Mouse (Mus musculus) CH12.LX (cell line): Measurements from ENCODE around the gene Nfia. TPM values are rescaled to one million over a fixed set of nuclear protein-coding genes. Genes with fewer than 3 reads are reported as not detected.

ENCODE experiments used
- DNase-seq: peaks from one replicate; pipeline ENCODE4 v3.0.0-alpha.2; 2013; ENCODE audit errors: extremely low read depth
- H3K27ac ChIP-seq: 2 replicates; pipeline ENCODE4 v1.5.1; 2012; ENCODE audit warnings: low read depth, mild to moderate bottlenecking, control low read depth, moderate library complexity; ENCODE audit not compliant: insufficient read depth
- H3K27me3 ChIP-seq: replicated peaks from 2 replicates; pipeline ENCODE3; 2012; ENCODE audit warnings: inconsistent platforms
- H3K36me3 ChIP-seq, 2 experiments: replicated peaks in 1 of 2; 2 replicates each; pipeline versions ENCODE3 to v1.6.1; 2012; ENCODE audit warnings: inconsistent platforms in 1 of 2, low read length in 1 of 2, mild to moderate bottlenecking in 1 of 2, mixed read lengths in 1 of 2, moderate library complexity in 1 of 2; ENCODE audit not compliant: control insufficient read depth in 1 of 2, insufficient read depth in 1 of 2
- H3K4me1 ChIP-seq, 2 experiments: 2 replicates each; pipeline ENCODE4 v1.6.1; 2012; ENCODE audit warnings: inconsistent platforms in 1 of 2, moderate library complexity in 1 of 2; ENCODE audit not compliant: insufficient read depth in 2 of 2, control insufficient read depth in 1 of 2
- H3K4me2 ChIP-seq: 2 replicates; pipeline ENCODE4 v1.6.1; 2012; ENCODE audit warnings: low read depth, mild to moderate bottlenecking, control low read depth; ENCODE audit not compliant: poor library complexity, insufficient read depth, severe bottlenecking
- H3K4me3 ChIP-seq, 3 experiments: fragments of 150-350 bp in 1 of 3; sonication (generic) in 1 of 3; replicated peaks in 1 of 3; 2 replicates each; pipeline versions ENCODE3 to v1.5.1; 2011 to 2012; ENCODE audit warnings: low read depth in 2 of 3, low read length in 2 of 3, mild to moderate bottlenecking in 2 of 3, moderate library complexity in 2 of 3, control low read depth in 1 of 3, improper control_type of control experiment in 1 of 3, inconsistent platforms in 1 of 3, mixed read lengths in 1 of 3; ENCODE audit not compliant: poor library complexity in 1 of 3
- H3K79me2 ChIP-seq: replicated peaks from 2 replicates; pipeline ENCODE4 v1.6.1; 2012; ENCODE audit warnings: mild to moderate bottlenecking, moderate library complexity; ENCODE audit not compliant: control insufficient read depth, poor library complexity, insufficient read depth, severe bottlenecking; ENCODE audit errors: extremely low read depth
- H3K9ac ChIP-seq: 2 replicates; pipeline ENCODE4 v1.6.1; 2012; ENCODE audit warnings: low read depth, mild to moderate bottlenecking, control low read depth, moderate library complexity; ENCODE audit not compliant: insufficient read depth
- H3K9me3 ChIP-seq: replicated peaks from 2 replicates; pipeline ENCODE3; 2012; ENCODE audit warnings: low read length, inconsistent platforms, mixed read lengths
- CHD1 ChIP-seq: IDR thresholded peaks from 2 replicates; pipeline ENCODE4 v1.6.1; 2012; ENCODE audit warnings: low read depth, low read length, improper control_type of control experiment, inconsistent platforms
- CHD2 ChIP-seq: IDR thresholded peaks from 2 replicates; pipeline ENCODE4 v1.6.1; 2011; ENCODE audit warnings: low read length, improper control_type of control experiment
- ELF1 ChIP-seq: IDR thresholded peaks from 2 replicates; pipeline ENCODE4 v1.6.1; 2014; ENCODE audit warnings: low read depth, mild to moderate bottlenecking, inconsistent platforms, low read length, improper control_type of control experiment
- EP300 ChIP-seq: IDR thresholded peaks from 2 replicates; pipeline ENCODE4 v1.6.1; 2011; ENCODE audit warnings: low read length, improper control_type of control experiment
- GABPA ChIP-seq: IDR thresholded peaks from 2 replicates; pipeline ENCODE4 v1.6.1; 2012; ENCODE audit warnings: low read depth, low read length, improper control_type of control experiment, inconsistent platforms; ENCODE audit not compliant: insufficient replicate concordance
- HCFC1 ChIP-seq: IDR thresholded peaks from 2 replicates; pipeline ENCODE4 v1.6.1; 2012; ENCODE audit warnings: low read depth, mild to moderate bottlenecking, inconsistent platforms, low read length, improper control_type of control experiment
- JUN ChIP-seq: IDR thresholded peaks from 2 replicates; pipeline ENCODE4 v1.6.1; 2011; ENCODE audit warnings: low read depth, mild to moderate bottlenecking, low read length, improper control_type of control experiment, moderate library complexity; ENCODE audit not compliant: insufficient read depth
- MAX ChIP-seq: IDR thresholded peaks from 2 replicates; pipeline ENCODE4 v1.6.1; 2011; ENCODE audit warnings: low read length, improper control_type of control experiment
- MXI1 ChIP-seq: IDR thresholded peaks from 2 replicates; pipeline ENCODE4 v1.6.1; 2011; ENCODE audit warnings: mild to moderate bottlenecking, low read depth, low read length, improper control_type of control experiment
- POLR2AphosphoS2 ChIP-seq: IDR thresholded peaks from 2 replicates; pipeline ENCODE4 v1.6.1; 2011; ENCODE audit warnings: low read depth, low read length, improper control_type of control experiment
- SMC3 ChIP-seq: IDR thresholded peaks from 2 replicates; pipeline ENCODE4 v1.6.1; 2011; ENCODE audit warnings: low read depth, low read length, improper control_type of control experiment
- TBP ChIP-seq: conservative IDR thresholded peaks from 2 replicates; pipeline ENCODE4 v1.6.1; 2011; ENCODE audit warnings: low read depth, low read length, improper control_type of control experiment
- TCF12 ChIP-seq: IDR thresholded peaks from 2 replicates; pipeline ENCODE4 v1.6.1; 2014; ENCODE audit warnings: low read depth, mild to moderate bottlenecking, inconsistent platforms, low read length, improper control_type of control experiment
- UBTF ChIP-seq: IDR thresholded peaks from 2 replicates; pipeline ENCODE4 v1.6.1; 2012; ENCODE audit warnings: low read depth, mild to moderate bottlenecking, inconsistent platforms, low read length, improper control_type of control experiment, moderate library complexity
- ZC3H11A ChIP-seq: IDR thresholded peaks from 2 replicates; pipeline ENCODE4 v1.6.1; 2012; ENCODE audit warnings: low read depth, mild to moderate bottlenecking, inconsistent platforms, low read length, improper control_type of control experiment
- ZMIZ1 ChIP-seq: IDR thresholded peaks from 2 replicates; pipeline ENCODE4 v1.6.1; 2012; ENCODE audit warnings: low read depth, mild to moderate bottlenecking, inconsistent platforms, low read length, improper control_type of control experiment
- ZNF384 ChIP-seq: IDR thresholded peaks from 2 replicates; pipeline ENCODE4 v1.6.1; 2012; ENCODE audit warnings: low read depth, low read length, improper control_type of control experiment, inconsistent platforms
- dilution Hi-C: fragments of 300-500 bp; cut with MboI; formaldehyde crosslinking; loops from 2 replicates; pipeline ENCODE4 v1.14.3; 2020; ENCODE audit warnings: low sequenced_read_pairs; ENCODE audit not compliant: extremely low pct_unique_long_range_greater_than_20kb, extremely low pct_ligation_motif_present
- in situ Hi-C: fragments of 300-500 bp; cut with MboI; formaldehyde crosslinking; loops from 3 replicates; pipeline ENCODE4 v1.14.3; 2019; ENCODE audit warnings: low sequenced_read_pairs, low pct_ligation_motif_present, low pct_unique_long_range_greater_than_20kb, mixed read lengths
- polyA plus RNA-seq: library from polyadenylated mRNA; unstranded; fragments of >175 nt; gene quantifications from 2 replicates; pipeline ENCODE4 v1.2.1, GENCODE M21; 2012; ENCODE audit warnings: low read depth; ENCODE audit not compliant: insufficient read length
- total RNA-seq, 2 experiments: library from RNA; depleted of rRNA; stranded (reverse); fragments of 300-350 nt in 1 of 2; fragments of >200 nt in 1 of 2; gene quantifications; 2 replicates each; pipeline ENCODE4 v1.2.3; 2012 to 2014

Nfia gene
- total and polyA plus RNA-seq, 3 experiments, result not detected

GRCm38 (mm10) chr4:97766100-97766499, 6.4 kb upstream of the Nfia start:
- in situ Hi-C loops, result no loop called here
- dilution Hi-C loops, result no loop called here
- H3K9ac ChIP-seq, result no peak overlapping the region
- DNase-seq, result no peak
- no peak overlapping the region for H3K27ac ChIP-seq
- TF ChIP-seq ZNF384, result no peak
- no peak for TF ChIP-seq GABPA
- no peak for TF ChIP-seq ZC3H11A
- no peak for TF ChIP-seq MAX
- no peak for TF ChIP-seq UBTF
- H3K4me3 ChIP-seq, result no peak overlapping the region
- no peaks in the 10 kb centered on the region for H3K27me3 ChIP-seq
- no peaks in the 10 kb centered on the region for H3K79me2 ChIP-seq
- no peaks in the 10 kb centered on the region for H3K4me1 ChIP-seq
- H3K4me2 ChIP-seq, result no peak overlapping the region
- H3K9me3 ChIP-seq, result peaks cover 61% of the 10 kb centered on the region
- H3K36me3 ChIP-seq, result no peaks in the 10 kb centered on the region

DNA sequence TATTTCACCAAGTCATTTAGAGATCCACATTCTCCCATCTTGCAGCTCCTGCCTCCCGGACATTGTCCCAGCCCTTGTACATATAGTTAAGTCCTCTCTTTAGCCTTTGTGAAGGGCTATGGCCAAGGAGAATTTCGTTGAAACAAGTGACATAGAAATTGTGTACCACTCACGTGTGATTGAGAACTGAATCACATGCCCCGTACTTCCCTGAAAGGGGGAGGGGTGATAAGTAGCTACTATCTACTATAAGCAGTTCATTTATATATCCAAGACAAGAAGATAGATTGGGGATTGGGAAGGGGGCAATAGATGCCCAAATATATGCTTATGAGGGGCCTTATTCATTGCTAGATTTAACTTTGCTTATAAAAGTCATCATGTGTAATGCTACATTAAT, 5.5 kb upstream of the Nfia start:
- no peak overlapping the region for H3K9ac ChIP-seq
- no peaks in the 10 kb centered on the region for H3K27me3 ChIP-seq
- H3K79me2 ChIP-seq, result no peaks in the 10 kb centered on the region
- no peak for DNase-seq
- H3K9me3 ChIP-seq, result peaks cover 63% of the 10 kb centered on the region
- in situ Hi-C loops, result no loop called here
- H3K4me1 ChIP-seq, result no peaks in the 10 kb centered on the region
- dilution Hi-C loops, result no loop called here
- TF ChIP-seq EP300, result no peak
- no peak for TF ChIP-seq TCF12
- no peak for TF ChIP-seq CHD2
- no peak for TF ChIP-seq MXI1
- TF ChIP-seq CHD1, result no peak
- TF ChIP-seq JUN, result no peak
- TF ChIP-seq ZMIZ1, result no peak
- no peak for TF ChIP-seq ZNF384
- no peak for TF ChIP-seq ZC3H11A
- no peak overlapping the region for H3K4me3 ChIP-seq
- H3K27ac ChIP-seq, result no peak overlapping the region
- no peaks in the 10 kb centered on the region for H3K36me3 ChIP-seq
- H3K4me2 ChIP-seq, result no peak overlapping the region

DNA sequence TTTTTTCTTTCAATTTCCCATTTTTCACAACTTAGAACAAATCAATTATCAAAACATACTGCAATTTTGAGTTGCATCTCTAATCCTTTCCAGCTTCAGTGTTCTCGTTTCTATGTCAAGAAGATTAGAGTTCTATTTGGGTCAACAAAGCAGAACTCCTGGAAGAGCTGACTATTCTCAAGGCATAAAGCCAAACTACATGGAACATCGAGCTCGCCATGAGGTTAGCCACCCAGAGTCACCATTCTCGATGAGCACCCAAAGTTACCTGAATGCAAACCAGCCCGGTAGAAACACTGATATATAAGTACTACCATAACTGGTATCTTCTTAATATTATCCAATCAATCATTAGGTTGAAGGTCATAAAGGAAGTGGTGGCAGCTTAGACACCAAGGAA, 5.0 kb upstream of the Nfia start:
- no peaks in the 10 kb centered on the region for H3K79me2 ChIP-seq
- dilution Hi-C loops, result no loop called here
- H3K4me3 ChIP-seq, result no peak overlapping the region
- in situ Hi-C loops, result no loop called here
- no peaks in the 10 kb centered on the region for H3K4me1 ChIP-seq
- no peak for DNase-seq
- TF ChIP-seq SMC3, result no peak
- TF ChIP-seq TBP, result no peak
- no peak for TF ChIP-seq JUN
- no peak for TF ChIP-seq HCFC1
- no peak for TF ChIP-seq CHD1
- TF ChIP-seq POLR2AphosphoS2, result no peak
- no peak for TF ChIP-seq EP300
- no peak for TF ChIP-seq UBTF
- TF ChIP-seq ELF1, result no peak
- TF ChIP-seq, all 38 proteins: peak for 0
- Histone ChIP-seq H3K9me3 (peaks cover 62% of the 10 kb centered on the region), H3K4me2 (no peak overlapping the region), H3K27me3 (no peaks in the 10 kb centered on the region), H3K27ac (no peak overlapping the region), H3K36me3 (no peaks in the 10 kb centered on the region), H3K9ac (no peak overlapping the region)
